Mouse (Mus musculus): Measurements from ENCODE around the gene Wasf3. TPM values are rescaled to one million over a fixed set of nuclear protein-coding genes. Genes with fewer than 3 reads are reported as not detected.
"Not testable (repeated sequence)": the region's sequence is repeated elsewhere in the genome, so short reads cannot be mapped to it uniquely, and the experiment has no call there.

Gene Wasf3
- total RNA-seq, 2 experiments from 2014 or later, result not detected

- ATAC-seq (replicated peaks; ENCODE audit: low FRiP score, low TSS enrichment, poor library complexity, severe bottlenecking), result no peak
Observed at GRCm38 (mm10) chr5:146435316-146435715, 50.5 kb downstream of the Wasf3 start.

GRCm38 (mm10) chr5:146436796-146437195 lies 52.0 kb downstream of the Wasf3 start:
- no peak for ATAC-seq (replicated peaks; ENCODE audit: low FRiP score, low TSS enrichment, poor library complexity, severe bottlenecking)

- no peak for ATAC-seq (replicated peaks; ENCODE audit: low FRiP score, low TSS enrichment, poor library complexity, severe bottlenecking)
Observed at GRCm38 (mm10) chr5:146439152-146439781, 54.5 kb downstream of the Wasf3 start.

- no peak for ATAC-seq (replicated peaks; ENCODE audit: low FRiP score, low TSS enrichment, poor library complexity, severe bottlenecking)
Observed at GRCm38 (mm10) chr5:146440273-146440672, 55.5 kb downstream of the Wasf3 start.

- no peak for ATAC-seq (replicated peaks; ENCODE audit: low FRiP score, low TSS enrichment, poor library complexity, severe bottlenecking)
Observed at GRCm38 (mm10) chr5:146442767-146443166, 58.0 kb downstream of the Wasf3 start.

- no peak for ATAC-seq (replicated peaks; ENCODE audit: low FRiP score, low TSS enrichment, poor library complexity, severe bottlenecking)
Observed at GRCm38 (mm10) chr5:146446633-146447032, 61.8 kb downstream of the Wasf3 start.

- no peak for ATAC-seq (replicated peaks; ENCODE audit: low FRiP score, low TSS enrichment, poor library complexity, severe bottlenecking)
Observed at GRCm38 (mm10) chr5:146451592-146452254, 66.9 kb downstream of the Wasf3 start.

GRCm38 (mm10) chr5:146453556-146453955 lies 68.8 kb downstream of the Wasf3 start:
- ATAC-seq (replicated peaks; ENCODE audit: low FRiP score, low TSS enrichment, poor library complexity, severe bottlenecking), result no peak

GRCm38 (mm10) chr5:146461612-146462011 lies 76.8 kb downstream of the Wasf3 start:
- ATAC-seq (replicated peaks; ENCODE audit: low FRiP score, low TSS enrichment, poor library complexity, severe bottlenecking), result no peak

- no peak for ATAC-seq (replicated peaks; ENCODE audit: low FRiP score, low TSS enrichment, poor library complexity, severe bottlenecking)
Observed at GRCm38 (mm10) chr5:146466663-146467062, 81.9 kb downstream of the Wasf3 start.

GRCm38 (mm10) chr5:146468311-146468710 lies 83.5 kb downstream of the Wasf3 start:
- no peak for ATAC-seq (replicated peaks; ENCODE audit: low FRiP score, low TSS enrichment, poor library complexity, severe bottlenecking)

- no peak for ATAC-seq (replicated peaks; ENCODE audit: low FRiP score, low TSS enrichment, poor library complexity, severe bottlenecking)
Observed at GRCm38 (mm10) chr5:146470821-146471220, 86.0 kb downstream of the Wasf3 start.

- no peak for ATAC-seq (replicated peaks; ENCODE audit: low FRiP score, low TSS enrichment, poor library complexity, severe bottlenecking)
Observed at GRCm38 (mm10) chr5:146471311-146471710, 86.5 kb downstream of the Wasf3 start.

- no peak for ATAC-seq (replicated peaks; ENCODE audit: low FRiP score, low TSS enrichment, poor library complexity, severe bottlenecking)
Observed at GRCm38 (mm10) chr5:146471821-146472220, 87.0 kb downstream of the Wasf3 start.

- not testable (repeated sequence) for ATAC-seq (replicated peaks; ENCODE audit: low FRiP score, low TSS enrichment, poor library complexity, severe bottlenecking)
Observed at GRCm38 (mm10) chr5:146479564-146479963, 94.8 kb downstream of the Wasf3 start.

- not testable (repeated sequence) for ATAC-seq (replicated peaks; ENCODE audit: low FRiP score, low TSS enrichment, poor library complexity, severe bottlenecking)
Observed at GRCm38 (mm10) chr5:146481665-146482064, 96.9 kb downstream of the Wasf3 start, which contains the start of gene Gm6408. Gene Gm6408 (plus strand): TSS chr5:146481965.

- not testable (repeated sequence) for ATAC-seq (replicated peaks; ENCODE audit: low FRiP score, low TSS enrichment, poor library complexity, severe bottlenecking)
Observed at GRCm38 (mm10) chr5:146488959-146489358, 104.2 kb downstream of the Wasf3 start.

GRCm38 (mm10) chr5:146491063-146491462 lies 106.3 kb downstream of the Wasf3 start, which contains the start of gene Gm6370:
Gene Gm6370 (plus strand): TSS chr5:146491363.
- ATAC-seq (replicated peaks; ENCODE audit: low FRiP score, low TSS enrichment, poor library complexity, severe bottlenecking), result not testable (repeated sequence)

GRCm38 (mm10) chr5:146502099-146502498 lies 117.3 kb downstream of the Wasf3 start, which contains the start of gene 4930449I24Rik:
Gene 4930449I24Rik (plus strand): TSS chr5:146502399.
- not testable (repeated sequence) for ATAC-seq (replicated peaks; ENCODE audit: low FRiP score, low TSS enrichment, poor library complexity, severe bottlenecking)

GRCm38 (mm10) chr5:146513823-146514222 lies 129.0 kb downstream of the Wasf3 start, which contains the start of gene Gm3402:
Gene Gm3402 (plus strand): TSS chr5:146514123.
- not testable (repeated sequence) for ATAC-seq (replicated peaks; ENCODE audit: low FRiP score, low TSS enrichment, poor library complexity, severe bottlenecking)
